Mouse (Mus musculus) CH12.LX (cell line): ENCODE data around the gene Thg1l.

Experiments used
- CTCF ChIP-seq, 2 experiments: IDR thresholded peaks in 1 of 2; conservative IDR thresholded peaks in 1 of 2; 2 replicates each; pipeline ENCODE4 v1.5.1; 2011 to 2012; ENCODE audit warnings: low read depth in 2 of 2, low read length in 2 of 2, improper control_type of control experiment in 1 of 2, inconsistent platforms in 1 of 2, mild to moderate bottlenecking in 1 of 2, moderate library complexity in 1 of 2
- MAFK ChIP-seq: IDR thresholded peaks from 2 replicates; pipeline ENCODE4 v1.6.1; 2011; ENCODE audit warnings: low read length, improper control_type of control experiment; ENCODE audit not compliant: insufficient replicate concordance
- POLR2A ChIP-seq: IDR thresholded peaks from 2 replicates; pipeline ENCODE4 v1.6.1; 2011; ENCODE audit warnings: low read depth, mild to moderate bottlenecking, improper control_type of control experiment, low read length

GRCm38 (mm10) chr11:45942281-45942680, 13.0 kb downstream of the Thg1l start:
- TF ChIP-seq MAFK (no peak), CTCF (conservative IDR thresholded peaks at IDR 0.05 in 1 of 2, IDR thresholded peaks at IDR 0.05 in 1 of 2; ENCODE audit: low read depth in 2 of 2, low read length in 2 of 2) (no peak), POLR2A (no peak)
